37 mouse cellular contexts compared by ENCODE assay signal in the genomic region with DNA sequence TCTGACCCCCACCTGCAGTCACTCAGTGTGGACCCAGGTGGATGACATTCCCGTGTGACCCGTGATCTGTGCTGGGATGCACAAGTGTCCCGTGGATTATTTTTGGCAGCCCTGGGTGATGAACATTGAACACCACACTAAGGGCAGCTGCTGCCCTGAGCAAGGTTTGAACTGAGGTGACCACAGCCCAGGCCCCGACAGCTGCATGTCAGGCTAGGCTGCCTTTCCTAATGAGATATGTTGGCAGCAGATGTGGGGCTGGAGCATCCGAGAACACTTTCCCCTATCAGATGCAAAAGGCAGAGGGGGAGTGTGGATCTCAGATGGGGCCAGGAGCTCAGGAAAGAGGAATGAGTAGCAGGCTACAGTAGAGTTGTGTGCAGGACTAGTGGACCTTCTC. TPM values are rescaled to one million over a fixed set of nuclear protein-coding genes. Genes with fewer than 3 reads are reported as not detected.
"Had no signal": no experiment of that assay in that cellular context is flagged by ENCODE, and none has a peak within 500 bp of the region (broad histone marks: within the 10 kb centered on the region; RNA-seq: fewer than 3 reads in every experiment).

No protein-coding gene starts in this region.

- H3K9me3 ChIP-seq: heart, embryonic 10.5 days; heart, embryonic 12.5 days; heart, embryonic 13.5 days; heart, embryonic 15.5 days; hindbrain, embryonic 10.5 days; hindbrain, embryonic 12.5 days; hindbrain, embryonic 13.5 days; hindbrain, embryonic 15.5 days; intestine, embryonic 15.5 days; kidney, embryonic 15.5 days had no signal

- ATAC-seq: hindbrain, embryonic 16.5 days; hindbrain, postnatal 0 days; inflammation-experienced regulatory T-cells, adult 6 months; intestine, embryonic 15.5 days; intestine, embryonic 16.5 days; intestine, postnatal 0 days had no signal

- H3K9ac ChIP-seq: heart, embryonic 12.5 days; heart, embryonic 13.5 days; heart, embryonic 15.5 days; hindbrain, embryonic 12.5 days; hindbrain, embryonic 13.5 days; hindbrain, embryonic 14.5 days; hindbrain, embryonic 15.5 days; intestine, embryonic 15.5 days; kidney, embryonic 15.5 days had no signal

- H3K27ac ChIP-seq: heart, embryonic 10.5 days; heart, embryonic 13.5 days; heart, embryonic 15.5 days; hindbrain, embryonic 10.5 days; hindbrain, embryonic 12.5 days; hindbrain, embryonic 13.5 days; hindbrain, embryonic 14.5 days; hindbrain, embryonic 15.5 days; hindbrain, postnatal 0 days; intestine, embryonic 15.5 days; kidney, embryonic 15.5 days; kidney, postnatal 0 days; layer of hippocampus, adult 2 months had no signal

- H3K4me2 ChIP-seq: heart, embryonic 11.5 days; heart, embryonic 12.5 days; heart, embryonic 13.5 days; heart, embryonic 15.5 days; hindbrain, embryonic 12.5 days; hindbrain, embryonic 13.5 days; hindbrain, embryonic 14.5 days; hindbrain, embryonic 15.5 days; intestine, embryonic 15.5 days; kidney, embryonic 15.5 days had no signal

- H3K4me3 ChIP-seq: heart, embryonic 10.5 days; heart, embryonic 12.5 days; heart, embryonic 13.5 days; heart, embryonic 15.5 days; hindbrain, embryonic 10.5 days; hindbrain, embryonic 12.5 days; hindbrain, embryonic 13.5 days; hindbrain, embryonic 15.5 days; intestine, embryonic 15.5 days; kidney, embryonic 15.5 days; layer of hippocampus, adult 2 months had no signal

- H3K27me3 ChIP-seq: hindbrain, embryonic 12.5 days; hindbrain, embryonic 13.5 days; hindbrain, embryonic 15.5 days had no signal

- DNase-seq: heart, postnatal 10 days; heart, postnatal 14 days; heart, postnatal 36 days; heart, postnatal 4 days; kidney, adult 11 months; kidney, adult 18-20 months; kidney, adult 2 months; kidney, adult 8-10 months; kidney, adult 9 months; kidney, postnatal 10 days; kidney, postnatal 14 days; kidney, postnatal 25 days; kidney, postnatal 36 days; kidney, postnatal 4 days; layer of hippocampus, adult 9-11 months; layer of hippocampus, postnatal 36 days had no signal

RNA-seq across cellular contexts. Expression of a gene that starts 4.4 kb away (rescaled TPM):
- total RNA-seq: heart, postnatal 10 days; heart, postnatal 14 days; heart, postnatal 25 days; heart, postnatal 36 days; heart, postnatal 4 days; hematopoietic stem cell, adult 5-6 weeks had no signal
